ENCODE assay signal across 10 mouse cellular contexts in genomic region chr16:21211501-21211900, GRCm38 (mm10). TPM values are rescaled to one million over a fixed set of nuclear protein-coding genes. Genes with fewer than 3 reads are reported as not detected.
DNase-seq lines count a peak whose midpoint lies in the region; ATAC-seq and TF ChIP-seq lines count a peak whose summit lies in the region.
"Had no signal": no experiment of that assay in that cellular context is flagged by ENCODE, and none has a peak within 500 bp of the region (broad histone marks: within the 10 kb centered on the region; RNA-seq: fewer than 3 reads in every experiment).

No protein-coding gene starts in this region.

- no peak for ATAC-seq in neural tube, embryonic 11.5 days (ENCODE audit: insufficient read depth, low FRiP score, low TSS enrichment)
- no peak for ATAC-seq in liver, embryonic 15.5 days (ENCODE audit: insufficient read depth)

- no peaks in the 10 kb centered on the region for H3K27me3 ChIP-seq in cerebellum, adult 2 months (ENCODE audit: control insufficient read depth, insufficient read depth, low read length)
- no peaks in the 10 kb centered on the region for H3K27me3 ChIP-seq in neural tube, embryonic 11.5 days (ENCODE audit: control insufficient read depth, insufficient read depth, low read length)
- peaks cover 65% of the 10 kb centered on the region for H3K27me3 ChIP-seq in liver, embryonic 15.5 days

- TF ChIP-seq POLR2A in cerebellum, adult 2 months (IDR thresholded peaks at IDR 0.05; ENCODE audit: borderline replicate concordance, insufficient read depth, low read length) = no peak

- DNase-seq in cerebellum, adult 2 months = no peak
- DNase-seq in cerebellum, adult 11-12 months = no peak
- DNase-seq in neural tube, embryonic 11.5 days (ENCODE audit: low spot score) = no peak
- no peak for DNase-seq in neural tube, embryonic 10.5 days (ENCODE audit: extremely low spot score, low spot score)
- DNase-seq in right cerebral cortex, adult 2 months (ENCODE audit: low spot score in 2 of 2) = no peak
- no peak for DNase-seq in right cerebral cortex, postnatal 25 days
- no peak for DNase-seq in gastrocnemius, postnatal 25 days

- peak overlapping the region; percentile 53 for H3K9ac ChIP-seq in neural tube, embryonic 11.5 days (ENCODE audit: low read length)
- no peak overlapping the region for H3K9ac ChIP-seq in liver, embryonic 15.5 days

- H3K9me3 ChIP-seq in neural tube, embryonic 11.5 days (ENCODE audit: control insufficient read depth, low read length) = no peaks in the 10 kb centered on the region
- no peaks in the 10 kb centered on the region for H3K9me3 ChIP-seq in liver, embryonic 15.5 days (replicated peaks)

- peaks cover 5% of the 10 kb centered on the region; the same call in 1 of the 2 replicates for H3K4me1 ChIP-seq in cerebellum, adult 2 months (ENCODE audit: control insufficient read depth, insufficient read depth, low read length)
- H3K4me1 ChIP-seq in neural tube, embryonic 11.5 days (ENCODE audit: control insufficient read depth, insufficient read depth, low read length) = peaks cover 45% of the 10 kb centered on the region
- H3K4me1 ChIP-seq in liver, embryonic 15.5 days (replicated peaks) = peaks cover 6% of the 10 kb centered on the region; the same call in 1 of the 2 replicates

- peak overlapping the region; percentile 59 for H3K4me2 ChIP-seq in neural tube, embryonic 11.5 days (ENCODE audit: low read depth)
- H3K4me2 ChIP-seq in liver, embryonic 15.5 days = peak overlapping the region; percentile 52

- no peak for TF ChIP-seq CTCF in cerebellum, adult 2 months (IDR thresholded peaks at IDR 0.05; ENCODE audit: borderline replicate concordance, insufficient read depth, low read depth, low read length)

- H3K36me3 ChIP-seq in neural tube, embryonic 11.5 days (ENCODE audit: control insufficient read depth, insufficient read depth, low read length) = peaks cover 6% of the 10 kb centered on the region
- no peaks in the 10 kb centered on the region for H3K36me3 ChIP-seq in liver, embryonic 15.5 days (replicated peaks)

- no peak overlapping the region for H3K27ac ChIP-seq in cerebellum, adult 2 months (ENCODE audit: insufficient read depth, low read length)
- H3K27ac ChIP-seq in neural tube, embryonic 11.5 days (ENCODE audit: low read depth, low read length) = peak overlapping the region; percentile 82
- no peak overlapping the region for H3K27ac ChIP-seq in liver, embryonic 15.5 days (replicated peaks)
- H3K27ac ChIP-seq: macrophage had no signal

- H3K4me3 ChIP-seq in cerebellum, adult 2 months (replicated peaks; ENCODE audit: insufficient read depth, low read depth, low read length) = peak overlapping the region; percentile 51
- peak overlapping the region; percentile 33 for H3K4me3 ChIP-seq in neural tube, embryonic 11.5 days (ENCODE audit: low read depth, low read length)
- no peak overlapping the region for H3K4me3 ChIP-seq in liver, embryonic 15.5 days (replicated peaks)
- H3K4me3 ChIP-seq: erythroblast, embryonic 14.5 days had no signal

- 66% methylated on average over 4 of the region's 4 CpGs for WGBS in cerebellum, adult 2 months
- WGBS in neural tube, embryonic 11.5 days = 49% methylated on average over 4 of the region's 4 CpGs
- 41% methylated on average over 4 of the region's 4 CpGs for WGBS in liver, embryonic 15.5 days (ENCODE audit: insufficient replicate concordance)

RNA-seq across cellular contexts. Expression of gene Ephb3, which starts 6.9 kb away (rescaled TPM):
- polyA plus RNA-seq in cerebellum, adult 2 months (2012; rRNA removed) = 3.7 and 4.8 TPM in 2 replicates
- polyA plus RNA-seq in neural tube, embryonic 11.5 days (2014; fragmentation: Nextera tagmentation; extraction: Ambion mirVana) = 15.1 and 15.5 TPM in 2 replicates
- 0.52 and 0.61 TPM in 2 replicates for polyA plus RNA-seq in liver, embryonic 15.5 days (2015; fragmentation: Nextera tagmentation; extraction: Ambion mirVana)
- 1 to 10 TPM; 1.4 to 1.7 TPM for total RNA-seq in gastrocnemius, postnatal 25 days (2021)
- polyA plus RNA-seq: erythroblast, embryonic 14.5 days had no signal

RNA-seq across cellular contexts. Expression of gene Teddm3, which starts 57.7 kb away (rescaled TPM):
- polyA plus RNA-seq in cerebellum, adult 2 months (2012; rRNA removed) = 0.14 TPM in 1 of 2 replicates, not detected in the other
- not detected in 2 replicates for polyA plus RNA-seq in neural tube, embryonic 11.5 days (2014; fragmentation: Nextera tagmentation; extraction: Ambion mirVana)
- not detected in 2 replicates for polyA plus RNA-seq in liver, embryonic 15.5 days (2015; fragmentation: Nextera tagmentation; extraction: Ambion mirVana)
- total RNA-seq in gastrocnemius, postnatal 25 days (2021) = not detected
- polyA plus RNA-seq: erythroblast, embryonic 14.5 days; macrophage had no signal
